Mouse (Mus musculus): ENCODE results near the gene Clec4b2. TPM values are rescaled to one million over a fixed set of nuclear protein-coding genes. Genes with fewer than 3 reads are reported as not detected.
"Not testable (repeated sequence)": the region's sequence is repeated elsewhere in the genome, so short reads cannot be mapped to it uniquely, and the experiment has no call there.

The Clec4b2 gene
- total and polyA plus RNA-seq, 2 experiments, result not detected

- H3K27me3 ChIP-seq (ENCODE audit: control insufficient read depth, insufficient read depth, low read length), result no peaks in the 10 kb centered on the region
- H3K4me3 ChIP-seq (ENCODE audit: insufficient read depth, low read depth, low read length), result no peak within 1 kb of the TSS
- H3K36me3 ChIP-seq (ENCODE audit: control insufficient read depth, insufficient read depth, low read length), result no peaks in the 10 kb centered on the region
- DNase-seq (ENCODE audit: extremely low read depth, low read depth, low spot score), result peak; percentile 20
- no peaks in the 10 kb centered on the region for H3K4me1 ChIP-seq (ENCODE audit: control insufficient read depth, insufficient read depth, low read length)
- 57% methylated on average over 3 of the region's 3 CpGs for WGBS
- TF ChIP-seq POLR2A (IDR thresholded peaks at IDR 0.05; ENCODE audit: extremely low read depth, insufficient read depth, low read length) (no peak), CTCF (IDR thresholded peaks at IDR 0.05; ENCODE audit: low read depth, low read length) (no peak)
- H3K27ac ChIP-seq (replicated peaks; ENCODE audit: insufficient read depth, low read depth, low read length), result no peak within 1 kb of the TSS; the same call in 1 of the 2 replicates
- H3K79me2 ChIP-seq (ENCODE audit: control insufficient read depth, insufficient read depth, low read length), result no peaks in the 10 kb centered on the region
- H3K9ac ChIP-seq (ENCODE audit: low read depth, low read length), result no peak within 1 kb of the TSS
These were observed 57.0 kb downstream of the Clec4b2 start, which contains the start of gene Clec4n for GRCm38 (mm10) chr6:123229644-123230043. Gene Clec4n, plus strand, starts transcription at chr6:123229843.

- Histone ChIP-seq H3K36me3 (ENCODE audit: control insufficient read depth, insufficient read depth, low read length) (no peaks in the 10 kb centered on the region), H3K4me3 (ENCODE audit: insufficient read depth, low read depth, low read length) (no peak overlapping the region), H3K9ac (ENCODE audit: low read depth, low read length) (no peak overlapping the region), H3K27me3 (ENCODE audit: control insufficient read depth, insufficient read depth, low read length) (no peaks in the 10 kb centered on the region), H3K4me1 (ENCODE audit: control insufficient read depth, insufficient read depth, low read length) (no peaks in the 10 kb centered on the region), H3K27ac (replicated peaks; ENCODE audit: insufficient read depth, low read depth, low read length) (no peak overlapping the region), H3K79me2 (ENCODE audit: control insufficient read depth, insufficient read depth, low read length) (no peaks in the 10 kb centered on the region)
- TF ChIP-seq POLR2A (IDR thresholded peaks at IDR 0.05; ENCODE audit: extremely low read depth, insufficient read depth, low read length), result no peak
- TF ChIP-seq CTCF (IDR thresholded peaks at IDR 0.05; ENCODE audit: low read depth, low read length), result no peak
- WGBS, result 58% methylated on average over 2 of the region's 2 CpGs
- DNase-seq (ENCODE audit: extremely low read depth, low read depth, low spot score), result no peak
These were observed 58.5 kb downstream of the Clec4b2 start for GRCm38 (mm10) chr6:123231149-123231548.

- no peaks in the 10 kb centered on the region for H3K79me2 ChIP-seq (ENCODE audit: control insufficient read depth, insufficient read depth, low read length)
- no peaks in the 10 kb centered on the region for H3K4me1 ChIP-seq (ENCODE audit: control insufficient read depth, insufficient read depth, low read length)
- no peak overlapping the region for H3K27ac ChIP-seq (replicated peaks; ENCODE audit: insufficient read depth, low read depth, low read length)
- H3K9ac ChIP-seq (ENCODE audit: low read depth, low read length), result no peak overlapping the region
- no peaks in the 10 kb centered on the region for H3K36me3 ChIP-seq (ENCODE audit: control insufficient read depth, insufficient read depth, low read length)
- DNase-seq (ENCODE audit: extremely low read depth, low read depth, low spot score), result no peak
- TF ChIP-seq POLR2A (IDR thresholded peaks at IDR 0.05; ENCODE audit: extremely low read depth, insufficient read depth, low read length), result no peak
- no peak for TF ChIP-seq CTCF (IDR thresholded peaks at IDR 0.05; ENCODE audit: low read depth, low read length)
- H3K27me3 ChIP-seq (ENCODE audit: control insufficient read depth, insufficient read depth, low read length), result no peaks in the 10 kb centered on the region
- no peak overlapping the region for H3K4me3 ChIP-seq (ENCODE audit: insufficient read depth, low read depth, low read length)
These were observed 64.9 kb downstream of the Clec4b2 start for GRCm38 (mm10) chr6:123237582-123237981.

- WGBS, result 74% methylated on average over 5 of the region's 5 CpGs
- Histone ChIP-seq H3K79me2 (ENCODE audit: control insufficient read depth, insufficient read depth, low read length) (no peaks in the 10 kb centered on the region), H3K27me3 (ENCODE audit: control insufficient read depth, insufficient read depth, low read length) (no peaks in the 10 kb centered on the region), H3K36me3 (ENCODE audit: control insufficient read depth, insufficient read depth, low read length) (no peaks in the 10 kb centered on the region), H3K4me1 (ENCODE audit: control insufficient read depth, insufficient read depth, low read length) (no peaks in the 10 kb centered on the region), H3K4me3 (ENCODE audit: insufficient read depth, low read depth, low read length) (no peak overlapping the region), H3K27ac (replicated peaks; ENCODE audit: insufficient read depth, low read depth, low read length) (no peak overlapping the region), H3K9ac (ENCODE audit: low read depth, low read length) (no peak overlapping the region)
- no peak for DNase-seq (ENCODE audit: extremely low read depth, low read depth, low spot score)
- TF ChIP-seq CTCF (IDR thresholded peaks at IDR 0.05; ENCODE audit: low read depth, low read length) (no peak), POLR2A (IDR thresholded peaks at IDR 0.05; ENCODE audit: extremely low read depth, insufficient read depth, low read length) (no peak)
These were observed 71.5 kb downstream of the Clec4b2 start for GRCm38 (mm10) chr6:123244201-123244600.

- not testable (repeated sequence) for DNase-seq (ENCODE audit: extremely low read depth, low read depth, low spot score); H3K4me1 ChIP-seq (ENCODE audit: control insufficient read depth, insufficient read depth, low read length); H3K9ac ChIP-seq (ENCODE audit: low read depth, low read length); H3K27me3 ChIP-seq (ENCODE audit: control insufficient read depth, insufficient read depth, low read length); H3K27ac ChIP-seq (replicated peaks; ENCODE audit: insufficient read depth, low read depth, low read length); H3K4me3 ChIP-seq (ENCODE audit: insufficient read depth, low read depth, low read length); H3K79me2 ChIP-seq (ENCODE audit: control insufficient read depth, insufficient read depth, low read length); H3K36me3 ChIP-seq (ENCODE audit: control insufficient read depth, insufficient read depth, low read length)
- WGBS, result 81% methylated on average over 2 of the region's 2 CpGs
These were observed 76.2 kb downstream of the Clec4b2 start for GRCm38 (mm10) chr6:123248862-123249261.

- H3K79me2 ChIP-seq (ENCODE audit: control insufficient read depth, insufficient read depth, low read length), result no peaks in the 10 kb centered on the region
- H3K4me3 ChIP-seq (ENCODE audit: insufficient read depth, low read depth, low read length), result no peak overlapping the region
- no peak for TF ChIP-seq CTCF (IDR thresholded peaks at IDR 0.05; ENCODE audit: low read depth, low read length)
- no peak for TF ChIP-seq POLR2A (IDR thresholded peaks at IDR 0.05; ENCODE audit: extremely low read depth, insufficient read depth, low read length)
- H3K27ac ChIP-seq (replicated peaks; ENCODE audit: insufficient read depth, low read depth, low read length), result no peak overlapping the region
- no peaks in the 10 kb centered on the region for H3K27me3 ChIP-seq (ENCODE audit: control insufficient read depth, insufficient read depth, low read length)
- no peak overlapping the region for H3K9ac ChIP-seq (ENCODE audit: low read depth, low read length)
- H3K4me1 ChIP-seq (ENCODE audit: control insufficient read depth, insufficient read depth, low read length), result no peaks in the 10 kb centered on the region
- peak; percentile 37 for DNase-seq (ENCODE audit: extremely low read depth, low read depth, low spot score)
- no peaks in the 10 kb centered on the region for H3K36me3 ChIP-seq (ENCODE audit: control insufficient read depth, insufficient read depth, low read length)
These were observed 80.0 kb downstream of the Clec4b2 start for GRCm38 (mm10) chr6:123252735-123253134.

Other genes with a start within 250 kb of the Clec4b2 start
- gene Clec4a3, start 220.4 kb upstream of the Clec4b2 start, total RNA-seq (2014; rRNA removed), result 5.4 and 5.5 TPM in 2 replicates
- 0.49 and 0.70 TPM in 2 replicates for gene Clec4a3, start 220.4 kb upstream of the Clec4b2 start, polyA plus RNA-seq (2012; rRNA removed)
- not detected in 2 replicates for gene Clec4a4, start 182.5 kb upstream of the Clec4b2 start, total RNA-seq (2014; rRNA removed)
- gene Clec4a4, start 182.5 kb upstream of the Clec4b2 start, polyA plus RNA-seq (2012; rRNA removed), result not detected in 2 replicates
- 0.54 and 0.65 TPM in 2 replicates for gene Clec4b1, start 122.9 kb upstream of the Clec4b2 start, total RNA-seq (2014; rRNA removed)
- gene Clec4b1, start 122.9 kb upstream of the Clec4b2 start, polyA plus RNA-seq (2012; rRNA removed), result 0.27 TPM in 1 of 2 replicates, not detected in the other
- gene Clec4a2, start 66.5 kb upstream of the Clec4b2 start, total RNA-seq (2014; rRNA removed), result 1.5 and 1.7 TPM in 2 replicates
- gene Clec4a2, start 66.5 kb upstream of the Clec4b2 start, polyA plus RNA-seq (2012; rRNA removed), result 0.22 and 0.39 TPM in 2 replicates
- gene Clec4n, start 57.0 kb downstream of the Clec4b2 start, total RNA-seq (2014; rRNA removed), result 5.0 and 5.5 TPM in 2 replicates
- gene Clec4n, start 57.0 kb downstream of the Clec4b2 start, polyA plus RNA-seq (2012; rRNA removed), result 0.40 and 2.0 TPM in 2 replicates
- gene Clec4d, start 89.2 kb downstream of the Clec4b2 start, total RNA-seq (2014; rRNA removed), result 0.09 and 0.13 TPM in 2 replicates
- gene Clec4d, start 89.2 kb downstream of the Clec4b2 start, polyA plus RNA-seq (2012; rRNA removed), result 0.07 TPM in 1 of 2 replicates, not detected in the other
- 0.09 TPM in 1 of 2 replicates, not detected in the other for gene Clec4e, start 117.0 kb downstream of the Clec4b2 start, total RNA-seq (2014; rRNA removed)
- not detected in 2 replicates for gene Clec4e, start 117.0 kb downstream of the Clec4b2 start, polyA plus RNA-seq (2012; rRNA removed)
- not detected in 2 replicates for gene Vmn2r19, start 135.4 kb downstream of the Clec4b2 start, total RNA-seq (2014; rRNA removed)
- gene Vmn2r19, start 135.4 kb downstream of the Clec4b2 start, polyA plus RNA-seq (2012; rRNA removed), result not detected in 2 replicates
- under 0.01 TPM in 1 of 2 replicates, not detected in the other for gene Vmn2r20, start 245.2 kb downstream of the Clec4b2 start, total RNA-seq (2014; rRNA removed)
- not detected in 2 replicates for gene Vmn2r20, start 245.2 kb downstream of the Clec4b2 start, polyA plus RNA-seq (2012; rRNA removed)

Data from liver, adult 2 months (tissue).